Mouse (Mus musculus) lung, postnatal 14 days (tissue): ENCODE results near the gene Stag1.
"Not testable (repeated sequence)": the region's sequence is repeated elsewhere in the genome, so short reads cannot be mapped to it uniquely, and the experiment has no call there.

ENCODE experiments used
- DNase-seq: peaks from one replicate; pipeline ENCODE4 v3.0.0; 2021

Stag1 gene

DNA sequence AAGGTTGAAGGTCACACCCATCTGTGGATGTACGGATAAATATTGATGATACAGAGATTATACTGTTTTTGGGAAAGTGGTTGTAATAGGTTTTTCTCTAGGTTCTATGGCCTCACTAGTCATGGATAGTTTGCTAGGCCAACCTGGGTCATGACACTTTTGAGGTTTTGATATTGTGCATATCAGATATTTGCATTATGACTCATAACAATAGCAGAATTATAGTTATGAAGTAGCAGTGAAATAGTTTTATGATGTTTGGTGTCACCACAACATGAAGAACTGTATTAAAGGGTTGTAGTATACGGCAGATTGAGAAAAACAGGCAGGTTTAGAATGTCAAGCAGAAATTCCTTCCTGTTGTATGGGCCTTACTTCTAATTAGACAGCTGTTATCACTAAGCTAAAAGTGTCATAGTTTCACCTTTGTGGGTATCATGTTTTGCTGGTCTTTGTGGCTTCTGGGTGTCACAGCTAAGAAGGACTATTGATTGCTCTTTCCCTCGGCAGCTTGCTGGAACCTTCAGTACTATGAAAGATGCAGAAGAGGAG is 92.2 kb downstream of the Stag1 start:
- no peak for DNase-seq

DNA sequence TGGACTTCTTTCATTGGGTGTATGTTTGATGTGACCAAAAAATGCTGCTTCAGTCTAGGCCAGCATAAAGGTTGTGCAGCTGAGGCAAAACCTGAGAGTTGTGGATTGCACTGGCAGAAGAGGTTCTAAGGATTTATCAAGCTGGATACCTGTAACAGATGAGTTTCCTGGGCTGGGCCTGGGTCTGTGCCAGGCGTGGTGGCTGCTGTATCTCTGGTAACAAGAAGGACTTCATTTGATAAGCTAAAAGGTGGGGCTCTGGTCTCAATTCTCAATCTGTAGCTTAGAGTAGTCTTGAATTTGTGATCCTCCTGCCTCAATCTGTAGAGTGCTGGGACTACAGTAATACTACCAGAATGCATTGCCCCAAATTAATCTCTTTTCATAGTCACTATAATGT is 94.6 kb downstream of the Stag1 start:
- DNase-seq = no peak

DNA sequence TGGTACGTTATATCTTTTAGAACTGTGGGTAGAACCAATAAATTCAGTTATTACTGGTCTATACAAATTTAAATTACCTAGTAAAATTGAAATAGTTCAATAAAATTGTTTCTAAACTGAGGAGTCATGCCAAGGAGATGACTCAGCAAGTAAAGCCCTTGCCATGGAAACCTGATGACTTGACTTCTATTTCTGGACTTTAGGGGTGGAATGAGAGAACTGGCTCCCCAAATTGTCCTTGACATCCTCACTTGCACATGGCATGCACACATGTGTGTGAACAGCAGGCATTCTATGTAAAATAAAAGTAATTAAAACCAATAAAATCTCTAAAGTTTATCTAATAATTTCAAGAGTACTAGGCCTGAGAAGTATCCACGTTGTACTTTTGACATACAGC is 98.9 kb downstream of the Stag1 start:
- DNase-seq = no peak

DNA sequence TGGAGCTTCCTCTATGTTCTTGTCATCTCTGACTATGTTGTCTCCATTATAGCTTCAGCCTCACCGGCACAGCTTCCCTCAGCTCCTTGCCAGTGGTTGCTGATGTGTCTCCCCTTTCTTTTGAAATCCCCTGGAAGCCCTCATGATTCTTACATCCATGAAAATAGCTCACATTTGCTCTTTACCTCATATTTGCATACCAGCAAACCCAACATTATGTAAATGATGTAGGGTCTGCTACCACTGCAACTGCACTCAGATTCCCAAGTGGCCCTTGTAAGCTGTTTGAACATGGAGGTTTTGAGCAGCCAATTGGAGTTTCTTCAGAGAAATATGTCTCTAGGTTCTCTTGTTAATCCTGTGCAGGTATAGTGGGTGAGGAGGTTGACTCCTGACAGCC is 110.0 kb downstream of the Stag1 start:
- DNase-seq = no peak

DNA sequence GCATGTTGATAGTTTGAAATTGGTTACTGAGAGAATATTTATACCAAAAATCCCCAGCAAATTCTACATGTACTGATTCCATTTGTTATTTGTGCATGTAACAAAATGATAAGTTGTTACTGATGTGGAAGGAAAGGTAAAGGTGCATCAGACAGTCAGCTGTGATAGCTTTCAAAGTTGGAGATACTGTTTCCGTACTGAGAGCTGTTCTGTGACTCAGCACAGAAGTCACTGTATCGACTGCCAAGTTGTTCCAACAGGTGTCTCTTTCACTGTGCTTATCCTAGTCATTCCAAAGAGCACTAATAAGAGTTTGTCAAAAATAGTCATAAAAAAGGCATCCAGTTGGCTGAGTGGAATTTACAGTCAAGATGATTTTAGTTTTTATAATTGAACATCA is 114.1 kb downstream of the Stag1 start:
- DNase-seq = no peak

DNA sequence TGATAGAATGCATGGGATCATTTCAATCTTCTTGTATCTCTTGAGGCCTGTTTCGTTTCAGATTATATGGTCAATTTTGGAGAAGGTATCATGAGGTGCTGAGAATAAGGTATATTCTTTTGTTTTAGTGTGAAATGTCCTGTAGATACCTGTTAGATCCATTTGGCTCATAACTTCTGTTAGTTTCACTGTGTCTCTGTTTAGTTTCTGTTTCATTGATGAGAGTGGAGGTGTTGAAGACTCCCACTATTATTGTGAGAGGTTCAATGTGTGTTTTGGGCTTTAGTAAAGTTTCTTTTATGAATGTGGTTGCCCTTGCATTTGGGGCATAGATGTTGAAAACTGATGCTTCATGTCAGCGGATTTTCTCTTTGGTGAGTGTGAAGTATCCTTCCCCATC is 127.2 kb downstream of the Stag1 start:
- not testable (repeated sequence) for DNase-seq

DNA sequence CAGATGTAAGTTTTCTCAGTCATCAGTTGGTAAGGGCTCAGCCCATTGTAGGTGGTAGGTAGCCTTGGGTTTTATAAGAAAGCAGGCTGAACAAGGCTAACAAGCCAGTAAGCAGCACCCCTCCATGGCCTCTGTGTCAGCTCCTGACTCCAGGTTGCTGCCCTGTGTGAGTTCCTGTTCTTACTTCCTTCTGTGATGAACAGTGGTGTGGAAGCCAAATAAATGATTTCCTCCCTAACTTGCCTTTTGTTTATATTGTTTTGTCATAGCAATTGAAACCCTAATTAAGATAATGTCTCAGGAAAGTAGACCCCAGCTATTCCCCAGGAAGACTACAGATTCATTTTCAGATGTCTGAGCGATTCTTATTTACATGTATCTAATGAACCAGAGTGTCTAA is 134.2 kb downstream of the Stag1 start:
- no peak for DNase-seq

DNA sequence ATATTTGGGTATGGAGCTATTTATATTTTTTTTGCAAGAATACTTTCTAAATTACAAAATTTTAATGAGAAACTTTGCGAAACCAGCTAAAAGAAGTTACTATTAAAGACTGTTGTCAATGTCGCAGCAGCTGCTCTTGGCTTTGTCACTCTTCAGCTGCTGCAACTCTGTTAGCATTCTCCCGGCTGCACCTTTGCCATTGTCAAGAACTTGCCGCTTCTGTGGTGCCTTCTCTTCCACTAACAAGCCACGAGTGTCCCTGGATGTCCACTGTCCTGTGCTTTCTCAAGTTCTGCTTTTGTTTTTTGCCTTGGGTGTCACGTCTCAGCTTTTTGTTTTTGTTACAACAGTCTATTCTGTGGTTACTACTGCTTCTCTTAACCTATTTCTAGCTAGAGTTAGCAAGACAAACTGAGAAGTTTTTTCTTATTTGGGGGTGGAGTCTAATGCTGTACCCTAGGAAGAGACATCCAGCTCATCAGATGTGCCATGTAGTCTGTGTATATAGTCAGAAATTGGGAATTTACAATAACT is 136.4 kb downstream of the Stag1 start:
- DNase-seq = no peak

DNA sequence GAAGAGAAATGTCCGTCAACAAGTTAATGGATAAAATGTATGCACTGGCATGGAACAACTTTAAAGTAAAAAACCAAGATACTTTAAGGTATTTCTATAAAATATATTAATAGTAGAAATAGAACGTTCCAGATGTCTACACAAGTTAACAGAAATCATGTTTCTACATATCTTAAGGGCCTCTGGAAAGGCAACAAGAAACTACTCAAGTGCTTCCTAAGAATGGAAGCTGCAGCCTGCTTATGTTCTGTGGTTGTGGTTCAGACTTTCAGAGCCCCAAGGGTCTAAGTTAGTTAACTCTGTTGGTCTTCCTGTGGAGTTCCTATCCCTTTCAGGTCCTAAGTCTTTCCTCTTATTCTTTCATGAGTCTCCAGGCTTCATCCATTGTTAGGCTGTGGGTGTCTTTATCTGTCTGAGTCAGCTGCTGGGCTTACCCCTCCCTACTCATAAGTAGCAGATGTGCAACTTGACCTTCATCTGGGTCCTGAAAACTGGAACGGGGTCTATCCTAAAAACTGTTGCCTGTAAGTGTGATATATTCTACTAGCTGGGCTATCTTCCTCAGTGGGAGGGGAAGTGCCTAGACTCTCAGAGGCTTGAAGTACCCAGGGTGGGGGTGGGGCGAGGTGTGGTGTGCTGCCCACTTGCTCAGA is 138.5 kb downstream of the Stag1 start:
- no peak for DNase-seq

DNA sequence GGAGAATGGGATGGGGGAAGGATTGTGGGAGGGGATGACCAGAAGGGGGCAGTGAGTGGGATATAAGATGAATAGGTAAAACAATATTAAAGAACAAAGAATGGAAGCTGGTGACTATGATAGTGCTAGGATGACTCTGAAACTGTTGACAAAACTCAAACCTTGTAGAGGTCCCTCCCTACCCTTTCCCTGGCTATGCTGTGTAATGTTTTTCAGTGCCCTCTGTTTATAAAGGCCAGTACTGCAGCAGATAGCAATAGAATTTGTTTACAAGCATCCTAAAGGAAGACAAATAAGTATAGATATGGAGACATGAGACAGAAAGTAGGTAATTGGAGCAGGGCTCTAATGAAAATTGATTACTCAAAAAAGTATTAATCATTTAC is 139.0 kb downstream of the Stag1 start:
- DNase-seq = no peak

DNA sequence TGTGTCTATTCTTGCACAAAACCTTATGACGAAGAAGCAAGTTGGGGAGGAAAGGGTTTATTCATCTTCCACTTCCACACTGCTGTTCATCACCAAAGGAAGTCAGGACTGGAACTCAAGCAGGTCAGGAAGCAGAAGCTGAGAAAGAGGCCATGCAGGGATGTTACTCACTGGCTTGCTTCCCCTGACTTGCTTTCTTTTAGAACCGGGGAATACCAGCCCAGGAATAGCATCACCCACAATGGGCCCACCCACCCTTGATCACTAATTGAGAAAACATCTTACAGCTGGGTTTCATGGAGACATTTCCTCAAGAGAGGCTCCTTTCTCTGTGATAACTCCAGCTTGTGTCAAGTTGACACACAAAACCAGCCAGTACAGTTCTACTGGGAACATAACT is 179.6 kb downstream of the Stag1 start:
- not testable (repeated sequence) for DNase-seq

DNA sequence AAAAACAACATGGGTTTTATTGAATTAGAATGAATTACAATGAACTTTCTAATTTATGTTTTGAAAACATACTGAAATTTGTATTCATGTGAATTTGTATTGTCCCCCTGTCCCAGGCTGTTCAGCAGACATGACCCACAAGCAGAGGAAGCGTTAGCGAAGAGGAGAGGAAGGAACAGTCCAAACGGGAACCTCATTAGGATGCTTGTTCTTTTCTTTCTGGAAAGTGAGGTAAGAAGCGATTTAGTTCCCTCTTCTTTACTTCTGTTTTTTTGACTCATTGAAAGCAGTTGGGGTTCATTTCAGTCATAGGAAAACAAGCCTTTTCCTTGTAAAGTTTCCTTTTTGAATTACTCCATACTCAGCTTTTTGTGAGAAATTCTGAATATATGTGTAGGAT is 268.4 kb downstream of the Stag1 start:
- DNase-seq = no peak

DNA sequence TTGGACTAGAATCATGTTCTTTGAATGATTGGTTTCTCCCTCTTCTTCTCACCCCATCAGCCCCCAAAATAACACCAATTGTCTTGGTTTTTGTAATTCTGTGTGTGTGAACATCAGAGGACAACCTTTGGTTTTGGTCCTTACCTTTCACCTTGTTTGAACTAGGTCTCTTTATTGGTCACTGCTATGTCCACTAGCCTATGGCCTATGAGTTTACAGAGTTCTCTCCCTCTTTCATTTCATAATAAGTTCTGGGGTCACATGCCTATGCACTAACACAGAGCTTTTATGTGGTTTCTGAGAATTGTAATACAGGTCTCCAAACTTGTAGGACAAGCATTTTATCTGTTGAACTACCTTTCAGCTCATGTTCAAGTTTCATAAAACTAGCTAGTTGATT is 272.0 kb downstream of the Stag1 start:
- DNase-seq = no peak

DNA sequence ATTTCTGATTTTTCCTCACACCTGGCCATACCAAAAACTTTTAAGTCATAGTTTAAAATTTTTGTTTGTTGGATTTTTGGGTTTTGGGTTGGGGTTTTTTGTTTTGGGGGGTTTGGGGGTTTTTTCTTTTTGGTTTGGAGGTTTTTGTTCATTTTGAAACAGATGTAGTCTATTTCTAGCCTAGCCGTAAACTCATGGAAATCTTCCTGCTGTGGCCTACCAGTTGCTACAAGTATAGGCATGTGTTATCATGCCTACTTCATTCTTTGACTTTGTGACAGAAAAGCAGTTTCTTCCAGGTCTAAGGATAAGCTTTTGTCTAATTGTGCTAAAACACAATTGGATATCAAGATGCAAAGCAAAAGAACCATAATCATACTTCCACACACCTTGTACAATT is 298.5 kb downstream of the Stag1 start:
- DNase-seq = no peak

DNA sequence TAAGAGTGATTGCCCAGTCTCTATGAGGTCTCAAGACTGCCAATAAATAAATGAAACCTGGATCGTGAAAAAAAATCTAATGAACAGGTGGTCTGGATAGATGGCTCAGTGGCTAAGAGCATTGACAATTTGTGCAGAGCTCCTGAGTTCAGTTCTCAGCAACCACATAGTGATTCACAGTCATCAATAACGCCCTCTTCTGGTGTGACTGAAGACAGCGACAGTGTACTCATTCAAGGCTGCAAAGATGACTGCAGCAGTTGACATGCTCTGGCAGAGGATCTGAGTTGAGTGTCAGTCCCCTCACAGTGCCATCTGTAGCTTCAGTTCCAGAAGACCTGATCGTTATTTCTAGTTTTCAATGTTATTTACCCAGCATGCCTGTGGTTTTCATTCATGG is 300.4 kb downstream of the Stag1 start:
- DNase-seq = no peak

DNA sequence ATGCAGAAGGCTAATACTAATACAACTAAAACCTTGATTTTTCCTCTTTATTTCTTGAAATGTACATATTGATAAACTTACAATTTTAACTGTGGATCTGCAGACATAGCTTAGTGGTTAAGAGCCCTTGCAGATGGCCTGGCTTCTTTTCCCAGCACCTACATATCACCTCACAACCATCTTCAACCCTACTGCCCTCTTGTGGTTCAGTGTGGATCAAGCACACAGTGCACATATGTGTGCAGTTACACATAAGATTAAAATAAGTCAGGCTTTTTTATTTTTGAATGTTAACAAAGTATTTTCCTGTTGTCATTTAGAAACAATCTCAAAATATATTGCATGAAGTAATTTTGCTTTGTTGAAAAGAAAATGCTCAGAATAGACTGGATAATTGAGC is 312.8 kb downstream of the Stag1 start:
- peak; percentile 21 for DNase-seq

DNA sequence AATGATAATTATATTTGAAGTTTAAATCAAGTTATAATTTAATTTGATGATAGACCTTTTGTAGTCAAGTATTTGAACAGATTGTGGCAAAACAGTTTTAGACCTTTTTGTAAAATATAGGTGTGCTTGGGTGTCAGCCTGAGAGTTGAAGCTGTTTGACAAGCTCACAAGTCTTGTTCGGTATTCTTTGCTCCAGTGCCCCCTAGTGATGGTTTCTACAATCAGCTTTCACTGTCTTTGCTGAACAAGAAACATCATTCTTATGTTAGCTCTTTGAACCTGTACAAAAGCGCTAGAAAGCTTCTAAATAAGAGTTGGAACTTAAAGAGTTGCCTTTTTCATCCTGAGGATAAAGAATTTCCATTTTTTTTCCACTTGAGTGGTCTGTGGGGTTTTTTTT is 319.5 kb downstream of the Stag1 start:
- DNase-seq = peak; percentile 72

DNA sequence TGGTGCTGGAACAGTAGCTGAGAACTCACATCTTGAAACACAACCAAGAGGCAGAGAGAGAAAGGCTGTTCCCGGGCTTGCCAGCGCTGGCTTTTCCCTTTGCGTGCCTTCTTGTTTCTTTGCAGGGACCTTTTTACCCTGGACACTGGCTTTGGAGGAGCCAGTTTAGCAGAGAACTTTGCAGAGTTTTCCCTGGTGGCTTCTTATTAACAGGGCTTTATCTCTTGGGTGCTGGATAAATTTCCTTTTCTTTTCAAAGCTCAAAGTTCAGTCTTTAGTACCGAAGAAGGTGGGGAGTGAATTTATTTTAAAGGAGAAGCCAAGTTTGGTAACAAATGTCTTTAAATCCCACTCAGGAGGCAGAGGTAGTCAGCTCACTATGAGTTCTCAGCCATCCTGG is 329.0 kb downstream of the Stag1 start:
- DNase-seq = no peak

DNA sequence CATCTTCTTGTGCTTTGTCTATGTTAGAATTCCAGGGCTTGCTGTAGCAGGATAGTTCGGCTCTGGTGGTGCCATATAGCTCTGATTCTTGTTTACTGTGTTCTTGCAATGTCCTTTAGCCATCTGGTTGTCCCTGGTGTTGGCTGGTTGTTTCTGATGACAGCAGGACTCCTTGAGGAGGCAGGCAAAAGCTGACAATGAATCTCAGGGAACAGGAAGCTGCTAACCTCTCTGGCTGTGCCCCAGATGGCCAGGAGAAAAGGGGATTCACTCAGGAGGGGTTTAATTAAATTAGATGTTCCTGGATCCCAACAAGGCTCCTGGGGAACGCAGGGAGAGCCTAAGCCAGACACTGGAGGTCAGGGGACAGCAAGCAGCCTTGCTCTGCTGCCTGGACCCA is 344.4 kb downstream of the Stag1 start:
- no peak for DNase-seq

DNA sequence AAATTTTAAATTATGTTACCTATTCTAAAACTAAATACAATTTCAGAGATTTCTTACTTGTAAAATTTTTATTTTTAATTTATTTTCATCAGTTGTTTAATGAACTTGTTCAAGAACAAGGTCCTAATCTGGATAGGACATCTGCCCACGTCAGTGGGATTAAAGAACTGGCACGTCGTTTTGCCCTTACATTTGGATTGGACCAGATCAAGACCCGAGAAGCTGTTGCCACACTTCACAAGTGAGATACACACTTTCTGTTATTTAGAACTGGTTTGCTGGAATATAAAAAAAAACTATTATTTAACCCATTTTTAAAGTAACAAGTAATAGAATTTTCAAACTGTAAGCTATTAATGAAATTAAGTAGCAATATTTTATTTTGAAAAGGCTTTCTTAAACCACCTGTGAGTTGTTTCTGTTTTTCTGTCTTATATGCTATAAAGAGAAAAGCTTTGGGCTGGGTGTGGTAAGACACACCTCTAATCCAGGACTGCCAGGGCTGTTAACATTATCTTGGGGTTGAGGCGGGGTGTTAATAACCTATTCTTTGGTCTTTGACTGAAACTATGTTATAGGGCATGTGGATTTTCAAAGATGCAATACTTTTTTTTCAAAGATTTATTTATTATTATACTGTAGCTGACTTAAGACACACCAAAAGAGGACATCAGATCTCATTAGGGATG is 347.2 kb downstream of the Stag1 start:
- DNase-seq = no peak

DNA sequence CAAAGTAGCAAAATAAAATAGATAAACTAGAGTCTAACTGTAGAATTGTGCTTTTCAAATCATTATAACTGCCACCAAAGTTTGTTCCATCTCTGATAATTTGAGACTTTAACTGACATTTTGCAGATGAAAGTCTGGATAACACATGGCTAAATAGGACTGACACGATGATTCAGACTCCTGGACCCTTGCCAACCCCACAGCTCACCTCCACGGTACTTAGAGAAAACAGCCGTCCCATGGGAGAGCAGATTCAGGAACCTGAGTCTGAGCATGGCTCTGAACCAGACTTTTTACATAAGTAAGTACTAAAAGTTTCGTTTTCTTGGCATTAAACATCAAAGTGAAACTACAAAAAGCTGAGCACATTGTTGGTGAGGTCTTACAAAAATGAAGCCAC is 353.9 kb downstream of the Stag1 start:
- DNase-seq = peak; percentile 9

DNA sequence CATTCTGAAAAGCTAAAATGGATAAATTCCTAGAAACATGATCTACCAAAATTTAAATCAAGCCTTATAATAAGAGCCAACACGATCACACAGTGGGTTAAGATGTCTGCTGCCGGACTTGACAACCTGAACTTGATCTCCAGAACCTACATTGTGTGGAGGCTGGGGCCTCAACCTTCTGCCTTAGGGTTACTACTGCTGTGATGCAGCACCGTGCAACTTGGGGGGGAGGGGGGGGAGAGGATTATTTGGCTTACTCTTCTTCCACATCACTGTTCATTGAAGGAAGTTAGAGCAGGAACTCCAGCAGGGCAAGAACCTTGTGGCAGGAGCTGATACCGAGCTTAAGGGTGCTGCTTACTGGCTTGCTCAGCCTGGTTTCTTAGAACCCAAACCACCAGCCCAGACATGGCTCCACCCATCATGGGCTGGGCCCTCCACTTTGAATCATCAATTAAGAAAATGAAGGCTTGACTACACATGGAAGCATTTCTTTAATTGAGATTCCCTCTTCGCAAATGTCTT is 365.4 kb downstream of the Stag1 start:
- DNase-seq = no peak

DNA sequence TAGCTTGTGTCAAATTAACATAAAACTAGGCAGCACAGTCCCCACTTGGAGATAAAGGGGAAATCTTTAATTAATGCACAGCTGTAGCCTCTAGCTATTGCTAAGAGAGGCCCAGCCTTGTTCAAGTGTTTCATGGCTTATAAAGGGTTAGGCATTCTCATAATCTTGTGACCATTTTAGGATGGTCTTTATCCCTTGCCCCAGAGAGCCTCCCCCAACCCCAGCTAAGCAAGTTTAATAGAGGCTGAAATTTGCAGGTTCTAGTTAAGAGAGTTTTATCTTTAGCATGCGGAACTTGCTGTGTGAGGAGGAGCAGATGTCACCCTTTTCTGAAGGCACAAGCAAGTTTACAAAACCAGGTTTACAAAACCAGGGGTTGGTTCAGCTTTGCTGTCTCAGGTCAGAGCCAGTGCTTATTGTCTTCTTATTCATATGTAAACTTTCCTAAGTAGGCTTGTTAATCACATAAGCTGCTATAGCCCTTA is 365.9 kb downstream of the Stag1 start:
- no peak for DNase-seq

DNA sequence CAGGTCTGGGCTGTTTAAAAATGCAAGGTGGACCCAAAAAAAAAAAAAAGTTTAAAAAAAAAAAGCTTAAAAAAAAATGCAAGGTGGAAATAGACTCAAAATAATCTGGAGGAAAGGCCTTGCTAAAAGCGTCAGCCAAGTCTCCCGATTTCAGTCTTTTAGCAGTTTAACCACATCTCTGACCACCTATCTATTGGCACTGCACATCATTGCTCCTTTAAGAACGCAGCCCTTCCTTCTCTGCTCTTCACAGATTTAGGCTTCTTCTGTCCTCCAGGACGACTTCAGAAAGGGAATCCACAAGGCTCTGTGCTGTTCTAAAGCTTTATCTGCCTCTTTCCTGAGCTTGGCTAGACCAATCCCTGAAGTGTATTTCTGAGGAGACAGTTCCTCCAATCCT is 366.5 kb downstream of the Stag1 start:
- DNase-seq = no peak
